Mouse (Mus musculus) liver, embryonic 14.5 days (tissue): Measurements from ENCODE around the gene Btg2.

ENCODE experiments used
- CTCF ChIP-seq: IDR thresholded peaks from 2 replicates; pipeline ENCODE4 v1.5.1; 2016; ENCODE audit warnings: antibody characterized with exemption, low read depth, control low read depth
- EP300 ChIP-seq: IDR thresholded peaks from 2 replicates; pipeline ENCODE4 v1.6.1; 2016; ENCODE audit warnings: antibody characterized with exemption, low read depth

DNA sequence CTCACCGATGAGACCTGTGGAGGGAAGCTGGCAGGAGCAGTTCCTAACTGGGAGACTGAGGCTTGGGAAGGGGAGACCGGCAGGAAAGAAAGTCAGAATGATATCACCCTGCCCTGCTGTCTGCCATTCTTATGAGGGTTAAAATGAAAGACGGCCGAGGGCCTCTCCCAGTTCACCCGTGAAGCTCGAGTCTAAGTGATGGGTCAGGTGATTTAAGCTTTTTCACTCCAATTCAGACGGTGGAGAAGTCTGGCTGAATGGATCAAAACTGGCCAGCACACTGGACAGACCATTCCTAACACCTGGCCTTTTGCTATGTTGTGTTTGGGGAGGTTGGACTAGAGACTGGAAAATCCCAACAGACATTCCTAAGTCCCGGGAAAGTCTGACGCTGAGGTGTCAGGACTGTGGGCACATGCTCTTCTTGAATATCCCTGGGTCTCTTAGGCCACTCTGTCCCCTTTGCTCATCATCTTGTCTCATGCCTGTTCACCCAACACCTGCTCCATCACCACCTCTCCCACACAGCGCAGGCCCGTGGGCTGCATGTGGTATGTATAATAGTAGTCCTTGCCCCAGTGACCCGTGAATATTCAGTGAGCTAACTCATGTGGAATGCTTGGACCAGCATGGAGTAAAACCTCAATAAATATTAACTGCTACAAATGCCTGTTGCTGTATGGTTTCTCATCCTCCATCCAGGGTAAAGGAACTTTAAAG lies 20.8 kb upstream of the Btg2 start:
- TF ChIP-seq CTCF (no peak), EP300 (no peak)
